Mouse (Mus musculus): ENCODE results near the gene Vmn1r66.
"Not testable (repeated sequence)": the region's sequence is repeated elsewhere in the genome, so short reads cannot be mapped to it uniquely, and the experiment has no call there.

The Vmn1r66 gene

DNA sequence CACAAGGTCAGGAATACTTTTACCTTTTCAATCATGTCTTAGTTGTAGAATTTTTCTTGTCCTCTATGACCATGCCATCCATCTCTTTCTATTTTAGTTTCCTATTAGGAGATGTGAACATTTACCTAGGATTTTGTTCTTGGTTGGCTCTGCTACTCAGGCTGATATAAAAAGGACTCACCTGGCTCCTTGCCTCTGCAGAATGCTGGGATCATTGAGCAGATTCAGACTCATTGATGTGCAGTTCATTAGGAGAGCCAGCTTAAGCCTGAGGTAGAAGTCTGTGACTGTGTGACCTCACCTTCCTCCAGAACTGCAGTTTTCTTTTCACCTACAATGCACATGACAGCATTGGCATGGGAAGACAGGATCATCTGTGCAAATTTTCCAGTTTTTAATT lies at the start of gene Vmn1r66:
Gene Vmn1r66 (minus strand): TSS at position 101 of the 400 bp plus-strand sequence.
- no peak for DNase-seq (ENCODE audit: low spot score)

DNA sequence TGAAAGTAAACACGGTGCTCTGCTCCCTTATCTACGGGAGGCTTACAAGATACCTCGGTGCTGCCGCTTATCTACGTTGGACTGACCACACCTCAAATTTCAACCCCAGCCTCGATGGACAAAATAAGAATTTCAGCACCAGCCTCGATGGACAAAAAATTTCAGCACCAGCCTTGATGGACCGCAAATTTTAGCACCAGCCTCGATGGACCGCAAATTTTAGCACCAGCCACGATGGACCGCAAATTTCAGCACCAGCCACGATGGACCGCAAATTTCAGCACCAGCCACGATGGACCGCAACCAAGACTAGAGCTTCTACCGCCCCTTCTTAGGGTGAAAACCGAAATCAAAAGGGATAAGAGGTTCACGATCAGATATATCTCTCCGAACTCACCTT lies 47.7 kb upstream of the Vmn1r66 start:
- DNase-seq (ENCODE audit: low spot score), result not testable (repeated sequence)

DNA sequence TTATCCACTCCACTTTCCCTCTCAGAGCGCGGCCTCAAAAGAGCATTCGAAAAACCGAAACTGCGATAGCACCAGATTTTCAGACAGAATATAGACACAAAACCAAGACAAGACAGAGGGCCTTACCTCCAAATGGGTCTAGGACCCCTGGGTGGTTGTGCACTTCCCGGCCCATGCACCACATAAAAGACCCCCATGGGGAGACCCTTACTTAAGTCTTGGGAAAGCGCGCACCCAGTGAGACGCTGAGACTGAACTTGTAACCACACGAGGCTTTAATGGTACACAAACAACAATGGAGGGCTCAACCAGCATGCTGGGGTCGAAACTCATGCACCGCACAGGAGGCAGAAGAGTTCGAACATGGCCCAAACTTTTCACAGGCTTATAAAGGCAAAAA lies 25.7 kb downstream of the Vmn1r66 start:
- DNase-seq (ENCODE audit: low spot score), result no peak

DNA sequence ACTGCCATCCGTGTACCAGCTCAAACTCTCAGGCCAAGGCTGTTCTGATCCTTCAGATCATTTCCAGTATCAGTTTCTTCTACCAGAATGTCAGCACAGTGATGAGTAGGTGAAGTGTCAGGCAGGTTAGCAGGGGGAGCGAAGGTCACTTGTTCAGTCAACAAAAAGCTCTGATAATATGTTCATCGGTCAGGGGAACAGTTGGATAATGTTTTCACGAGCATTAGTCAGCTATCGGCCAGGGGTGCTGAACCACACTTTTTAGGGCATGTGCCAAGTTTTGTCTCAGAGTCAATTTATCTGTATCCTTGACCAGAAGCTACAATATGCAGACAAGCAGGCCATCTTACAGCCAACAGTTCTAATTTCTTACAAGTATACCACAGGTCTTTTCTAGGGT lies 28.7 kb downstream of the Vmn1r66 start:
- no peak for DNase-seq (ENCODE audit: low spot score)
